Comparison of ENCODE assay signal across 11 mouse cellular contexts in the genomic region with DNA sequence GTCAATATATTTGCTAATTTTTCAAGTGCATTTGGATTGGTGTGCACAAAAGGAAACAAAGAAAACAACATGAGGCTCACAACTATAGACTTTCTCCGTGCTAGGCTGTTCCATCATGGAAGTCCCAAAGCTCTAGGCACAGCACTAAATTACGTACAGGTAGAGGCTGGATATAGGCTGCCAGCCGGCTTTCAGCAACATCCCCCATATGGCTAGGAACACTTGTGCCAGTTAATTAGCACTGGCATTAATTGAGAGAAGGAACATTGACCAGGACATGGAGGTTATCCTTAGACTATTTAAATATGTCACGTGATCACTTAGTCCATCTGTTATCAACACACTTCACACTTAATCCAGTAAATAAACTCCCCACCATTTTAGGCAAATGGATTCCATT.
"Had no signal": no experiment of that assay in that cellular context is flagged by ENCODE, and none has a peak within 500 bp of the region (broad histone marks: within the 10 kb centered on the region; RNA-seq: fewer than 3 reads in every experiment).

No protein-coding gene starts in this region.

- H3K27me3 ChIP-seq: liver, embryonic 15.5 days; midbrain, embryonic 13.5 days had no signal

- H3K36me3 ChIP-seq: limb, embryonic 10.5 days; liver, embryonic 15.5 days; midbrain, embryonic 13.5 days had no signal

- H3K4me3 ChIP-seq: left cerebral cortex, adult 2 months; limb, embryonic 10.5 days; liver, embryonic 15.5 days; midbrain, embryonic 13.5 days had no signal

- DNase-seq: kidney, postnatal 25 days; lung, adult 2 months; lung, postnatal 36 days; right cerebral cortex, postnatal 14 days; thymus, postnatal 4 days had no signal

- H3K27ac ChIP-seq: left cerebral cortex, adult 2 months; limb, embryonic 10.5 days; liver, embryonic 15.5 days; midbrain, embryonic 13.5 days had no signal

- ATAC-seq: lung, postnatal 0 days; midbrain, embryonic 13.5 days had no signal

- H3K4me2 ChIP-seq: liver, embryonic 11.5 days; liver, embryonic 15.5 days; midbrain, embryonic 13.5 days had no signal

- H3K9me3 ChIP-seq: limb, embryonic 10.5 days; liver, embryonic 15.5 days; midbrain, embryonic 13.5 days had no signal

- H3K4me1 ChIP-seq: limb, embryonic 10.5 days; liver, embryonic 15.5 days; midbrain, embryonic 13.5 days had no signal

- H3K9ac ChIP-seq: liver, embryonic 15.5 days; midbrain, embryonic 13.5 days had no signal
